Mouse (Mus musculus) neural tube, embryonic 15.5 days (tissue): ENCODE data around the gene Zfp637. TPM values are rescaled to one million over a fixed set of nuclear protein-coding genes. Genes with fewer than 3 reads are reported as not detected.
A peak's percentile ranks its signal among the peaks of the same experiment; 100 is the strongest.
"Not testable (repeated sequence)": the region's sequence is repeated elsewhere in the genome, so short reads cannot be mapped to it uniquely, and the experiment has no call there.

ENCODE experiments used
- ATAC-seq: fragments of 200-750 bp; cut with Nextera tagmentation; 2 replicates; pipeline ENCODE4 v1.8.0; 2017; ENCODE audit warnings: mild to moderate bottlenecking, moderate TSS enrichment, moderate library complexity; ENCODE audit not compliant: low FRiP score
- H3K27ac ChIP-seq: fragments of 300-500 bp; sonication (generic); replicated peaks from 2 replicates; pipeline ENCODE4 v1.5.1; 2015; ENCODE audit warnings: mild to moderate bottlenecking, inconsistent platforms
- H3K27me3 ChIP-seq: fragments of 300-500 bp; sonication (generic); replicated peaks from 2 replicates; pipeline ENCODE4 v1.6.1; 2015; ENCODE audit warnings: inconsistent platforms
- H3K36me3 ChIP-seq: fragments of 300-500 bp; sonication (generic); 2 replicates; pipeline ENCODE4 v1.6.1; 2015; ENCODE audit warnings: inconsistent platforms
- H3K4me1 ChIP-seq: fragments of 300-500 bp; sonication (generic); 2 replicates; pipeline ENCODE4 v1.6.1; 2015; ENCODE audit warnings: inconsistent platforms
- H3K4me2 ChIP-seq: fragments of 300-500 bp; sonication (generic); 2 replicates; pipeline ENCODE4 v1.6.1; 2015; ENCODE audit warnings: inconsistent platforms, mild to moderate bottlenecking, moderate library complexity
- H3K4me3 ChIP-seq: fragments of 300-500 bp; sonication (generic); replicated peaks from 2 replicates; pipeline ENCODE4 v1.5.1; 2015; ENCODE audit warnings: mild to moderate bottlenecking, inconsistent platforms
- H3K9ac ChIP-seq: fragments of 300-500 bp; sonication (generic); replicated peaks from 2 replicates; pipeline ENCODE4 v1.6.1; 2015; ENCODE audit warnings: mild to moderate bottlenecking, inconsistent platforms
- H3K9me3 ChIP-seq: fragments of 300-500 bp; sonication (generic); replicated peaks from 2 replicates; pipeline ENCODE4 v1.6.1; 2016; ENCODE audit warnings: inconsistent platforms
- WGBS: fragments of 180-500 bp; shearing (Covaris S2); methylation state at CpG from one replicate; pipeline ENCODE4 v1.1.7; 2015; ENCODE audit warnings: mixed read lengths; 5-methylcytosine and 5-hydroxymethylcytosine counted together
- polyA plus RNA-seq: library from polyadenylated mRNA; unstranded; fragments of >200 nt; fragmentation: Nextera tagmentation; extraction: Ambion mirVana; gene quantifications from 2 replicates; pipeline ENCODE4 v1.2.1, GENCODE M21; 2015

The Zfp637 gene
- polyA plus RNA-seq, 1 experiment from 2014 or later: 133 TPM

- Histone ChIP-seq H3K36me3 (no peaks in the 10 kb centered on the region), H3K9me3 (no peaks in the 10 kb centered on the region), H3K4me1 (0 out of 2 replicates have a peak, but pooled peaks cover 2% of the 10 kb centered on the region), H3K27ac (no peak overlapping the region), H3K27me3 (peaks cover 9% of the 10 kb centered on the region), H3K4me3 (no peak overlapping the region), H3K9ac (no peak overlapping the region), H3K4me2 (no peak overlapping the region)
- ATAC-seq: no peak
- WGBS: 19% methylated on average over 9 of the region's 9 CpGs
Observed at GRCm38 (mm10) chr6:117828273-117828672, 12.7 kb upstream of the Zfp637 start.

- WGBS: 16% methylated on average over 12 of the region's 12 CpGs
- peak overlapping the region; percentile 96 for H3K27ac ChIP-seq
- peak overlapping the region; percentile 98 for H3K9ac ChIP-seq
- peak overlapping the region; percentile 82 for H3K4me2 ChIP-seq
- ATAC-seq: no peak; the same call in 1 of the 2 replicates
- H3K4me3 ChIP-seq: peak overlapping the region; percentile 79
- no peaks in the 10 kb centered on the region for H3K9me3 ChIP-seq
- H3K4me1 ChIP-seq: peaks cover 16% of the 10 kb centered on the region
- H3K27me3 ChIP-seq: no peaks in the 10 kb centered on the region
- peaks cover 35% of the 10 kb centered on the region for H3K36me3 ChIP-seq
Observed at GRCm38 (mm10) chr6:117841511-117841955, 553 bp downstream of the Zfp637 start.

GRCm38 (mm10) chr6:117844597-117844996 is 3.6 kb downstream of the Zfp637 start:
- no peak overlapping the region for H3K4me2 ChIP-seq
- peaks cover 58% of the 10 kb centered on the region for H3K36me3 ChIP-seq
- H3K4me3 ChIP-seq: no peak overlapping the region
- H3K4me1 ChIP-seq: peaks cover 16% of the 10 kb centered on the region
- 97% methylated on average over 9 of the region's 9 CpGs for WGBS
- H3K9me3 ChIP-seq: no peaks in the 10 kb centered on the region
- no peak overlapping the region for H3K27ac ChIP-seq
- H3K9ac ChIP-seq: no peak overlapping the region
- no peak for ATAC-seq
- no peaks in the 10 kb centered on the region for H3K27me3 ChIP-seq

GRCm38 (mm10) chr6:117846671-117847070 is 5.7 kb downstream of the Zfp637 start:
- not testable (repeated sequence) for ATAC-seq, H3K4me2 ChIP-seq, H3K4me3 ChIP-seq, H3K9ac ChIP-seq, H3K9me3 ChIP-seq, H3K27ac ChIP-seq, H3K27me3 ChIP-seq
- Histone ChIP-seq H3K36me3 (peaks cover 61% of the 10 kb centered on the region), H3K4me1 (peaks cover 13% of the 10 kb centered on the region)
- WGBS: 87% methylated on average over 4 of the region's 4 CpGs

GRCm38 (mm10) chr6:117847772-117848171 is 6.8 kb downstream of the Zfp637 start:
- ATAC-seq: no peak
- Histone ChIP-seq H3K27ac (no peak overlapping the region), H3K9ac (no peak overlapping the region), H3K27me3 (no peaks in the 10 kb centered on the region), H3K4me2 (no peak overlapping the region), H3K4me1 (peaks cover 4% of the 10 kb centered on the region; the same call in 1 of the 2 replicates), H3K9me3 (no peaks in the 10 kb centered on the region), H3K36me3 (peaks cover 61% of the 10 kb centered on the region), H3K4me3 (no peak overlapping the region)
- 96% methylated on average over 2 of the region's 2 CpGs for whole genome bisulfite sequencing

GRCm38 (mm10) chr6:117848577-117848976 is 7.6 kb downstream of the Zfp637 start:
- no peaks in the 10 kb centered on the region for H3K27me3 ChIP-seq
- no peak overlapping the region for H3K27ac ChIP-seq
- H3K4me3 ChIP-seq: no peak overlapping the region
- no peaks in the 10 kb centered on the region for H3K9me3 ChIP-seq
- H3K4me1 ChIP-seq: peaks cover 4% of the 10 kb centered on the region; the same call in 1 of the 2 replicates
- no peak for ATAC-seq
- H3K9ac ChIP-seq: no peak overlapping the region
- 90% methylated on average over 5 of the region's 5 CpGs for WGBS
- H3K36me3 ChIP-seq: peaks cover 56% of the 10 kb centered on the region
- no peak overlapping the region for H3K4me2 ChIP-seq

GRCm38 (mm10) chr6:117851747-117852146 is 10.8 kb downstream of the Zfp637 start:
- 61% methylated on average over 2 of the region's 2 CpGs for WGBS
- H3K9me3 ChIP-seq: no peaks in the 10 kb centered on the region
- peaks cover 24% of the 10 kb centered on the region for H3K36me3 ChIP-seq
- no peak overlapping the region for H3K4me3 ChIP-seq
- ATAC-seq: no peak
- H3K4me1 ChIP-seq: no peaks in the 10 kb centered on the region
- H3K9ac ChIP-seq: no peak overlapping the region
- H3K27ac ChIP-seq: no peak overlapping the region
- H3K4me2 ChIP-seq: no peak overlapping the region
- no peaks in the 10 kb centered on the region for H3K27me3 ChIP-seq

GRCm38 (mm10) chr6:117857990-117858389 is 17.0 kb downstream of the Zfp637 start:
- 88% methylated on average over 1 of the region's 1 CpGs for WGBS
- no peaks in the 10 kb centered on the region for H3K27me3 ChIP-seq
- H3K4me2 ChIP-seq: no peak overlapping the region
- H3K27ac ChIP-seq: no peak overlapping the region
- no peaks in the 10 kb centered on the region for H3K9me3 ChIP-seq
- H3K4me1 ChIP-seq: no peaks in the 10 kb centered on the region
- H3K36me3 ChIP-seq: no peaks in the 10 kb centered on the region
- ATAC-seq: no peak
- no peak overlapping the region for H3K9ac ChIP-seq
- no peak overlapping the region for H3K4me3 ChIP-seq

GRCm38 (mm10) chr6:117861848-117862247 is 20.9 kb downstream of the Zfp637 start, which contains the start of gene Zfp239:
TSS of gene Zfp239 (plus strand) at chr6:117862100.
- H3K4me1 ChIP-seq: peaks cover 7% of the 10 kb centered on the region

GRCm38 (mm10) chr6:117862465-117862864 is 21.5 kb downstream of the Zfp637 start:
- Histone ChIP-seq H3K4me3 (peak overlapping the region; percentile 85; the same call in 1 of the 2 replicates), H3K27me3 (no peaks in the 10 kb centered on the region), H3K27ac (peak overlapping the region; percentile 60; the same call in 1 of the 2 replicates), H3K9ac (no peak overlapping the region), H3K9me3 (no peaks in the 10 kb centered on the region), H3K36me3 (no peaks in the 10 kb centered on the region), H3K4me1 (peaks cover 7% of the 10 kb centered on the region), H3K4me2 (peak overlapping the region; percentile 93)
- 0 out of 2 replicates have a peak, but pooled peaks have one; percentile 6 for ATAC-seq
- 79% methylated on average over 8 of the region's 8 CpGs for WGBS

More at GRCm38 (mm10) chr6:117861848-117862247, 20.9 kb downstream of the Zfp637 start, which contains the start of gene Zfp239:
- H3K36me3 ChIP-seq: no peaks in the 10 kb centered on the region
- H3K9me3 ChIP-seq: no peaks in the 10 kb centered on the region
- 77% methylated on average over 6 of the region's 6 CpGs for WGBS
- no peak for ATAC-seq
- H3K9ac ChIP-seq: peak within 1 kb of the TSS; percentile 76
- H3K4me2 ChIP-seq: peak within 1 kb of the TSS; percentile 93
- H3K27ac ChIP-seq: peak within 1 kb of the TSS; percentile 60
- peak within 1 kb of the TSS; percentile 85 for H3K4me3 ChIP-seq
- no peaks in the 10 kb centered on the region for H3K27me3 ChIP-seq

GRCm38 (mm10) chr6:117862899-117863620 is 22.1 kb downstream of the Zfp637 start:
- Histone ChIP-seq H3K4me1 (peaks cover 7% of the 10 kb centered on the region), H3K4me2 (peak overlapping the region; percentile 93), H3K4me3 (peak overlapping the region; percentile 85), H3K36me3 (no peaks in the 10 kb centered on the region), H3K27ac (peak overlapping the region; percentile 60), H3K27me3 (no peaks in the 10 kb centered on the region), H3K9me3 (no peaks in the 10 kb centered on the region), H3K9ac (peak overlapping the region; percentile 76)
- peak; percentile 93 for ATAC-seq
- 2% methylated on average over 26 of the region's 26 CpGs for WGBS

GRCm38 (mm10) chr6:117863751-117864150 is 22.8 kb downstream of the Zfp637 start:
- H3K4me2 ChIP-seq: peak overlapping the region; percentile 93
- peak overlapping the region; percentile 76 for H3K9ac ChIP-seq

More at GRCm38 (mm10) chr6:117863751-117864150, 22.8 kb downstream of the Zfp637 start:
- Histone ChIP-seq H3K27ac (no peak overlapping the region), H3K27me3 (no peaks in the 10 kb centered on the region), H3K36me3 (no peaks in the 10 kb centered on the region), H3K9me3 (no peaks in the 10 kb centered on the region), H3K4me1 (peaks cover 7% of the 10 kb centered on the region), H3K4me3 (peak overlapping the region; percentile 85)
- ATAC-seq: no peak
- WGBS: 93% methylated on average over 8 of the region's 8 CpGs
